Mouse (Mus musculus) erythroblast, embryonic 14.5 days (primary cell): ENCODE data around the gene Dgcr8. TPM values are rescaled to one million over a fixed set of nuclear protein-coding genes. Genes with fewer than 3 reads are reported as not detected.

ENCODE experiments used
- H3K27me3 ChIP-seq: 2 replicates; pipeline ENCODE4 v1.6.1; 2012; ENCODE audit warnings: inconsistent platforms; ENCODE audit not compliant: control insufficient read depth
- H3K36me3 ChIP-seq: 2 replicates; pipeline ENCODE4 v1.6.1; 2012; ENCODE audit warnings: mild to moderate bottlenecking, inconsistent platforms; ENCODE audit not compliant: control insufficient read depth
- H3K4me1 ChIP-seq: 2 replicates; pipeline ENCODE4 v1.6.1; 2012; ENCODE audit warnings: inconsistent platforms; ENCODE audit not compliant: control insufficient read depth
- H3K4me3 ChIP-seq: replicated peaks from 2 replicates; pipeline ENCODE3; 2012; ENCODE audit warnings: moderate library complexity, mild to moderate bottlenecking, inconsistent platforms
- H3K9me3 ChIP-seq: 2 replicates; pipeline ENCODE4 v1.6.1; 2012; ENCODE audit warnings: low read length, inconsistent platforms, mixed read lengths; ENCODE audit not compliant: control insufficient read depth
- GATA1 ChIP-seq: IDR thresholded peaks from 2 replicates; pipeline ENCODE4 v1.6.1; 2012; ENCODE audit warnings: low read length, inconsistent platforms, mixed read lengths
- TAL1 ChIP-seq: IDR thresholded peaks from 3 replicates; pipeline ENCODE4 v1.6.1; 2012; ENCODE audit warnings: low read length, inconsistent platforms, mixed read lengths
- polyA plus RNA-seq: library from polyadenylated mRNA; stranded (reverse); fragments of >175 nt; gene quantifications from 2 replicates; pipeline ENCODE4 v1.2.3, GENCODE M21; 2012

Dgcr8 gene
- polyA plus RNA-seq, 1 experiment, result 0.64 TPM

GRCm38 (mm10) chr16:18252736-18253135 lies 36.3 kb downstream of the Dgcr8 start:
- Histone ChIP-seq H3K36me3 (peaks cover 84% of the 10 kb centered on the region), H3K9me3 (no peaks in the 10 kb centered on the region), H3K27me3 (no peaks in the 10 kb centered on the region), H3K4me1 (peaks cover 50% of the 10 kb centered on the region), H3K4me3 (no peak overlapping the region)
- TF ChIP-seq TAL1 (no peak), GATA1 (no peak)

GRCm38 (mm10) chr16:18250828-18251790 lies 37.9 kb downstream of the Dgcr8 start:
- Histone ChIP-seq H3K4me1 (peaks cover 63% of the 10 kb centered on the region), H3K27me3 (no peaks in the 10 kb centered on the region), H3K4me3 (peak overlapping the region; percentile 79), H3K36me3 (peaks cover 80% of the 10 kb centered on the region), H3K9me3 (no peaks in the 10 kb centered on the region)
- TF ChIP-seq TAL1 (no peak), GATA1 (no peak)

- H3K9me3 ChIP-seq, result no peaks in the 10 kb centered on the region
- H3K36me3 ChIP-seq, result peaks cover 80% of the 10 kb centered on the region
- no peaks in the 10 kb centered on the region for H3K27me3 ChIP-seq
- H3K4me3 ChIP-seq, result peak overlapping the region; percentile 79
- no peak for TF ChIP-seq GATA1
- no peak for TF ChIP-seq TAL1
- peaks cover 67% of the 10 kb centered on the region for H3K4me1 ChIP-seq
These were observed 38.8 kb downstream of the Dgcr8 start for GRCm38 (mm10) chr16:18250231-18250630.

GRCm38 (mm10) chr16:18249364-18249967 lies 39.6 kb downstream of the Dgcr8 start:
- H3K27me3 ChIP-seq, result no peaks in the 10 kb centered on the region
- H3K9me3 ChIP-seq, result no peaks in the 10 kb centered on the region
- peaks cover 69% of the 10 kb centered on the region for H3K4me1 ChIP-seq
- no peak for TF ChIP-seq TAL1
- no peak for TF ChIP-seq GATA1
- peaks cover 80% of the 10 kb centered on the region for H3K36me3 ChIP-seq
- H3K4me3 ChIP-seq, result peak overlapping the region; percentile 79

- Histone ChIP-seq H3K27me3 (no peaks in the 10 kb centered on the region), H3K36me3 (peaks cover 80% of the 10 kb centered on the region), H3K4me3 (peak within 1 kb of the TSS; percentile 79), H3K9me3 (no peaks in the 10 kb centered on the region), H3K4me1 (peaks cover 63% of the 10 kb centered on the region)
- no peak for TF ChIP-seq TAL1
- TF ChIP-seq GATA1, result no peak
These were observed 40.3 kb downstream of the Dgcr8 start, which contains the start of the genes Trmt2a and Ranbp1 for GRCm38 (mm10) chr16:18248433-18249363. Gene Trmt2a, plus strand, starts transcription at chr16:18248679. Gene Ranbp1, minus strand, starts transcription at chr16:18248732.

- TF ChIP-seq TAL1 (no peak), GATA1 (no peak)
- Histone ChIP-seq H3K36me3 (peaks cover 80% of the 10 kb centered on the region), H3K9me3 (no peaks in the 10 kb centered on the region), H3K4me1 (peaks cover 60% of the 10 kb centered on the region), H3K27me3 (no peaks in the 10 kb centered on the region), H3K4me3 (peak overlapping the region; percentile 79)
These were observed 41.3 kb downstream of the Dgcr8 start for GRCm38 (mm10) chr16:18247521-18248399.

GRCm38 (mm10) chr16:18241581-18241980 lies 47.5 kb downstream of the Dgcr8 start:
- H3K4me1 ChIP-seq, result peaks cover 22% of the 10 kb centered on the region
- H3K27me3 ChIP-seq, result peaks cover under 1% of the 10 kb centered on the region
- H3K4me3 ChIP-seq, result no peak overlapping the region
- TF ChIP-seq GATA1 (no peak), TAL1 (no peak)
- peaks cover 98% of the 10 kb centered on the region for H3K36me3 ChIP-seq
- H3K9me3 ChIP-seq, result no peaks in the 10 kb centered on the region
